Mouse (Mus musculus) ES-Bruce4 (cell line): Measurements from ENCODE around the gene Rnf212b.

Source experiments
- CTCF ChIP-seq: IDR thresholded peaks from one replicate; pipeline ENCODE4 v1.8.1; 2011; ENCODE audit warnings: low read depth, low read length
- POLR2A ChIP-seq: IDR thresholded peaks from one replicate; pipeline ENCODE4 v1.8.1; 2011; ENCODE audit warnings: low read length; ENCODE audit not compliant: insufficient read depth

- TF ChIP-seq POLR2A (no peak), CTCF (no peak)
Observed at GRCm38 (mm10) chr14:54892200-54892599, 78.3 kb downstream of the Rnf212b start, which contains the start of gene Pabpn1.
